Mouse (Mus musculus) MN1 (cell line): Measurements from ENCODE around the gene Wwc2.

Experiments
- DNase-seq: peaks from one replicate; pipeline ENCODE4 v3.0.0-alpha.2; 2016; ENCODE audit warnings: low spot score

Wwc2 gene

DNA sequence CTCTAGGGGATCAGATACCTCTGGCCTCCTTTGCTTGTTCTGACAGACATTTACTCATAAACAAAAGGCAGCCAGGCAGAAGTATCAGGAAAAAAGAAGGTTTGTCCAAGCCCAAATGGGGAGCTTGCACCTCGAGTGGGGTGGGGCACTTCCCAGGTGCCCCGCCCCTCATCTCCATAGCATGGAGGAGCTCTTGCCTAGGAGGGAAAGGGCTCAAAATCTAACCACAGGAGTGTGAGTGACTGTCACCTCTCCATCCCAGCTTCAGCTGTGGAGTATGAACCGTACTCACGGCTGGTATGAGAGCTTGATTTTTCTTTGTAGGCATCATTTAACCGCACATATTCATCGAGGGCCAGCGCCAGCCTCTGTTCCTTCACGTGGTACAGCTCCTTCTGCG lies 90.4 kb downstream of the Wwc2 start:
- DNase-seq: no peak

- no peak for DNase-seq
Observed at GRCm38 (mm10) chr8:47899891-47900290, 90.8 kb downstream of the Wwc2 start.

DNA sequence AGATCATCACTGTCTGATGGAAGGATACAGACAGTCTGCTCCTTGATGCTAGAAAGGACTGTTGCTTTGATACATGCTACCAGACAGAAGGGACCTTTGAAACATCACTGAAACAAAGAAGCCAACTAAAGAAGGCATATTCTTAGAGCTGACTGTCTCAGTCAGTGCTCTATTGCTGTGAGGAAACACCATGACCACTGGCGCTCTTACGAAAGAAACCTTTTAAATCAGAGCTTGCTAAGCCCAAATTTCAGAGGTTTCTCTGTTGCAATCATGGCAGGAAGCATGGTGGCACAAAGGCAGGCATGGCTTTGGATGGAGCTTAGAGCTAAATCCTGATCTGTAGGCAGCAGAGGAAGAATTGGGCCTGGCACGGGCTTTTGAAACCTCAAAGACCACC lies 98.3 kb downstream of the Wwc2 start:
- DNase-seq: no peak

- DNase-seq: no peak
Observed at GRCm38 (mm10) chr8:47891641-47892040, 99.1 kb downstream of the Wwc2 start.

DNA sequence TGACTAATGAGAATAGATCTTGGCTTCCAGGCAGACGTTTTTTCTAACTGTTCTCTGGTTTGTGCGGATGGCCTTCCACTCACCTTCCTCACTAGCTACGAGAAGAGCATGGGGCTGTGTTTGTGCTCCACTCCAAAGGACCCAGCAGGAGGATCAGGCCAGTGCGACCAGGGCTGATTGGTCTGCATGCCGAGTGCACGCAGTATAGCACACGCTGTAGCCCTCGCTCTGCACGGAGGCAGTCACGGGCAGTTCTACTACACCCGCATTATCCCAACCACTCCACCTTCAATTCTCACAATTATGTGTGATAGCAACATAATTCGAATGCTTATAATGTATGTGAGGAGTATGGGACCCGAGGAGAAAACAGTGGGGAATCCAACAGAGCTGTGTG lies 99.9 kb downstream of the Wwc2 start:
- DNase-seq: no peak

DNA sequence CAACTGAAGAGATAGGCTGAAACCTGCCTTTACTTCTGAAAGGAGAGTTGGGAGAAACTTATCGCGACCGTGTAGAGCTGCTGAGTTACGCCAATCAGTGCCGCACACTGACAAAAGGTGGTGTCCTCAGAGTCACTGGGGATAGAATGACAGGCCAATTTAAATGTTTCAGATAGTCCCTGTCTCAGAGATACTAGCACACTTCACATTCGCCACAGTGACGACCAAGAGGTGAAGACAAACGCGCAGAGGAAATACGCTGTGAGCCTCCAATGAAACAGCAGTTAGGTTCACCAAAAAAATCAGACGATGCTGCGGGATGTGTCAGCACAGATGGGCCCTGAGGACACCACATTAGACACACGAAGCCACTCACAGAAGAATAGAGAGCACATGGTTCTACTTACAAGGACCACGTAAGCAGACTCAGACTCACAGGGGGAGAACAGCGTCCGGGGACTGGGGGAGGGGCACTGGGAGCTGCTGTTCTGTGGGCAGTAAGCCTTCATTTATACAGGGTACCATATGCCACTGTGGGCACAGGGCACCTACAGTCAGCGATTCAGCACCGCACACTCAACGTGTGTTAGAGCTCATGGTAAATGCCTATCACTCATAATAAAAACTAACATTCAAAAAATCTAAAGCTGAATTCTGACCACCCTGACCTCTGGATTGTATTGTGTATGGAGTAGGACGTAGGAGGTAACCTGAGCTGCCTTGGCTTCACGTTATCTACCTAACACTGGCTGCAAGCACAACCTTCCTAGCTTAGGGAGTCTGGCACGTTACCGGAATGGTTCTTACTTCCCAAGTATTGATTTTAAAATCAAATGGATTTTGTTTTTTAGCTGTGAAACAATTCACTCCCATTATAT lies 100.5 kb downstream of the Wwc2 start:
- DNase-seq: no peak

DNA sequence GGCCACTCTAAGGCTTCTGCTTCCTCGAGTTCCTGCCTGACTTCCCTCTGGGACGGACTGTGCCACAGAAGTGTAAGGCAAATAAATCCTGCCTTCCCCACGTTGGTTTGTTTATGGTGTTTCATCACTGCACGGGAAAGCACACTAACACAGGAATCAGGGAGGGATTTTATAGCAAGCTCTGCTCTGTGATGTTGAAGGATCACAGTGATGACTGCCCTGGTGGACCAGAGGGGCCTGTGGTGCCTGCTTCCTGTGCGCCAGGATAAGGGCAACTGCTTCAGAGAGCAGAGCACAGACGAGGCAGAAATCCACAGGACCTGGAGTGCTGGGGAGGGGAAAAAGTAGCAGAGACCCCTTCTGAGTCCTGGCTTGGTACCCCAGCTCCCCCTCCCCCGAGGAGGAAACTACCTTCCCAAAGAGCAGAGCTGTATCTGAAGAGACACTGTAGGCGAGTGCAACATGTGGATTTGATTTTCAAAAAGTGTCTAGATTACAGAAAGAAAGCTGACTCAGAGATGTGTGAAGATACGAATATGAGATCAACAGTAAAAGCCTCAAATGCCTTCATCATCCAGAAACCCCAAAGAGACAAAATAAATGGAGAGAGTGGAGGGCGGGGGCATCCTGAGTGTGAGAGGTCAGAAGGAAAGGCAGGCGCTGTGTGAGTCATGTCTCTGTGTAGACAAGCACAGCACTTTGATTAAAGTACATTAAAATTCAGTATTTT lies 101.7 kb downstream of the Wwc2 start:
- no peak for DNase-seq

DNA sequence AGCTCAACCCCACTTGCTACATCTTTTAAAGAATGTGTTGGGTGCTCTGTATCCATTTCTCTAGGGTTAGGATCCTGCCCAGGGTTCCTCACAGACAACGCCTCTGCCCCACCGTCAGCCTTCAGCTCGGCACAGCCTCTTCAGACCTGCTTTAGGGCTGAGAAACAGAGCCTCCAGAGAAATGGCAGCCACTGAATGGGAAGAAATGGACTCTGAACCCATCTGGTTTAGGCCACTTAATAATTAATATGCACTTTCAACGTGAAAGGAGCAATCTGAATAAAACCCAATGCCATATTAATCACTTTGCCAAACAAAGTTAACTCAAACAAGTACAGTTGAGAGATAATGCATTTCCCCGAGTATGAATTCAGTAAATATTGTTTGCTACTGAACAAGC lies 106.4 kb downstream of the Wwc2 start:
- DNase-seq: no peak

DNA sequence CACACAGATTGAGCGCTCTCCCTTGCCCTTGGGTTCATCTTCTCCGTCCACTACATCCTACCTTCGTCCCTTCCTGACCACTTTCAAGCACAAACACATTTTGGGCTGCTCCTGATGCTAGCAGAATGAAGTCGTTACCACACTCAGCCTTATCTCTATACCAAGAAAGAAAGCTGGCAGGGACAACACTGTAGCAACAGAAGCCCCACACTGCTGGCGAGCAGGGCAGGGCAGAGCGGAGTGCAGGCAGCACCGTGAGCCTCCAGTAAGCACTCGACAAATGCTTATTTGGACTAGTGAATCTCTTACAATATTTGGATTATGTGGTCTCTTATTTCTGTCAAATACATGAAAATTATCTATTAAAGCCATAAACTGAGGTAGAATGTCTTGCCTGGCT lies 107.0 kb downstream of the Wwc2 start:
- DNase-seq: no peak

- no peak for DNase-seq
Observed at GRCm38 (mm10) chr8:47878516-47878915, 112.2 kb downstream of the Wwc2 start.

DNA sequence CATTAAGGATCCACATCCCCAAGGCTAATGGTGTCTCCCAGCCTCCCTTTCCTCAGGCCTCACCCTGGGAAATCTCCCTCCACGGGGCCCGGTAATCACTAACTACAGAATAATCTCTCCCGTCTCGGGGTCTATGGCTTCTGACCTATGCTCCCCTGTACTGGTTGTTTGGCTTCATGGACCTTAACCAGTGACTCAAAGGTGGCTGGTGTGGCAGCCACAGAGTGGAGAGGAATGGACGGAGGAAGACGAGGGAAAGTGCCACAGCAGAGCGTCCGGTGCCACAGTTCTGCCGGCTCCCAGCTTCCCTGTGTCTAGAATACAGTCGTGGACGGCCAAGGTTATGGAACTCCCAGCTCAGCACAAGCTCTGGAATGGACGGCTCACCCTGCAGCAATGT lies 114.9 kb downstream of the Wwc2 start:
- no peak for DNase-seq

- DNase-seq: no peak
Observed at GRCm38 (mm10) chr8:47874497-47875178, 116.1 kb downstream of the Wwc2 start.

DNA sequence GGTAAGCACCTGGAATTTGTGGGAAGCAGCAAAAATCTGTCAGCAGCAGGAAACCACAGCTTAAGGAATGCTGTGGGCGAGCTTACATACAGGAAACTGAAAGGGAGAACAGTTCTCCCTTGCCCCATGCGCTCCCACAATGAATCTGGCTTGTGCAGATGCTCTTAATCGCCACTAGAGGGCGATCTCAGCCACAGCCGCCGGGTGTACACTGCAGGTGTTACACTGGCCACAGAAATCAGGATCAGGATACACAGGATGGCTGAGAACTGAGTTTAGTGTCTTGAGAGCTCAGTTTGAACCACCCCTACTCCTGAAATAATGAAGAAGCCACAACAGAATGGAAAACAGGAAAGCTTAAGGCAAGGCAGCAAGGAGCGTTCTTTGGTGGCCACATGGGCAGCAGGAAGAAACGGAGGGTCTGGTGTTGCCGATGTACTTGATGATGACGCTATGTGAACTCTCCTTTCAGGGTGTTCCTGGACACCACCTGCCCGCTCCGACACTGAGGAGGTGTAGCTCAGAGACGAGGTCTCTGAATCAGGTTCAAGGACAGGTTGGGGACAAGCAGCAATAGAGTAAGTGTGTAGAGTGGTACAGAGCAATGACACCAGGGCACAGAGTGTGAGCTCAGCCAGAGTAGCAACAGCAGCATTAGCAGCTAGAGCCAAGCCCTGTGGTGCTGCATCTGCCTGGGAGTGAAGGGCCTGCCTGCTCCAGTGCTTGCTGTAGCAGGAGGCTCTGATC lies 118.2 kb downstream of the Wwc2 start:
- peak; percentile 69 for DNase-seq

GRCm38 (mm10) chr8:47867067-47867466 lies 123.7 kb downstream of the Wwc2 start:
- DNase-seq: peak; percentile 84

- DNase-seq: no peak
Observed at GRCm38 (mm10) chr8:47866568-47866967, 124.2 kb downstream of the Wwc2 start.

DNA sequence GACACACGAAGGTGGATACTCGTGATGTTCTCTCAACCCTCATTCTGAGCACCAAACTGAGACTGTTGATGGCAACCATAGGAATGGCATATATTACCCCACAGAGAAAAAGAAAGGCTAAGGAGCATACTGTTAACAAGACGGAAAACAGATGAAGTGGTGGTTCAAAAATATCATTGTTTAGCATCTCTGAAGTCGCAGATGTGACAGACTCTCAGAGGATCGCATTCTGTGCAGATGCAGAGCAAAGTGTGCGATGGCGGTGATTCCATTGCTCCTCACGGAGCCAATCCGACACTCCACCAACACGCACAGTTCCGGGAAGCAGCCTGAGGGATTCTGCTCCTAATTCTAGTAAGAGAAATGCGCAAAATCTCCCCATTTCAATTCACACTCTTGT lies 131.5 kb downstream of the Wwc2 start:
- DNase-seq: no peak

DNA sequence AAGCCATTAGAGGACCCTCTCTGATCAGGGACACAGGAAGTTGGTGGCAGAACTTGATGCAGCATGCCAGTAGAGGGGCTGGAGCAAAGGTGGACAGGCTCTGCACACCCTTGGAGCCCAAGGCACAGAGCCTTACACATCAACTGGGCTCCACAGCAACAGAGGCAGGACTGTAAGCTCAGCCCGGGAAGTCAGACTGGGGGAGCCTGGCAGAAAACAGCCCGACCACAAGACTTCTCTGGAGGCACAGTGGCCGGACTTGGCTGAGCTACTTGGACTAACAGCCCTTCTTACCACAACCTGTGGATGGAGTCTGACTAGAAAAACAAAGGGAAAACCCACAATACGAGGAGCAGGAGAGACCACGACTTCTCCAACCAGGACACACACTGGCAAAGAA lies 137.4 kb downstream of the Wwc2 start:
- DNase-seq: no peak

DNA sequence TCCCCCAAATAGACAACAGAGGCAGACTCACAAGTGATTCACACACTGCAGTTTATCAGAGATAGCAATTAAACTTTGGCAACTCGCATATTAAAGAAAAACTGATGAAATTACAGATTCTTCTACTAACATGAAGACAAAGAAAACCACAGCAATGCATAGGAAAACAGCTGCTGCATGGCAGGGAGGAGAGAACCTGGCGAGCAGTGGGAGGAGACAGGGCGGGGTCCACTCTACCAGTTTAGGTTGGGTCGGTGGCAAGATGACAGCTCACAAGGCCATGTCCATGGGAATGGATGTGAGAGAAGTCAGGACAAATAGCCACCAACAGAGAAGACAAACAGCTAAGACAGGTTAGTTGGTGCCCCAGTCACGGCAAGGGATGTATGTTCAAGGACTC lies 138.0 kb downstream of the Wwc2 start:
- DNase-seq: no peak

GRCm38 (mm10) chr8:47851824-47852502 lies 138.8 kb downstream of the Wwc2 start:
- DNase-seq: peak; percentile 70

GRCm38 (mm10) chr8:47849842-47850241 lies 140.9 kb downstream of the Wwc2 start:
- DNase-seq: no peak

DNA sequence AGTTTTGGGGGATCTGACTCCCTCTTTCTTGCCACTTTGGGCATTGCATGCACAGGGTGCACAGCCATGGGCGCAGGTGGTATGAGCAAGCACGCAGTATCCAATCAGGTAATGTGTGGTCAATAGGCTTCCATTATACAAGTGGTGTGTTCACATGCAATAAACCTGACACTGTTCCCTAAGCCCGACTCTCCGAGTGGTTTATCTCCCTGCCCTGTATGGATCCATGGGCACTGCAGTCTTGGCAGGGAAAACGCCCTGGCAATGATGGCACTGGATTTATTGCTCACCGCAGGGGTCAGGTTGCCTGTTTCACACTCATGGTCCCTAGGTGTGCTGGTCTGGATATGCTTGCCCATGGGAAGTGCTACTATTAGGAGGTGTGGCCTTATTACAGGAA lies 142.8 kb downstream of the Wwc2 start:
- no peak for DNase-seq

GRCm38 (mm10) chr8:47847161-47847560 lies 143.6 kb downstream of the Wwc2 start:
- no peak for DNase-seq
